Mouse (Mus musculus): ENCODE measurements around the gene Stag2.

Gene Stag2

DNA sequence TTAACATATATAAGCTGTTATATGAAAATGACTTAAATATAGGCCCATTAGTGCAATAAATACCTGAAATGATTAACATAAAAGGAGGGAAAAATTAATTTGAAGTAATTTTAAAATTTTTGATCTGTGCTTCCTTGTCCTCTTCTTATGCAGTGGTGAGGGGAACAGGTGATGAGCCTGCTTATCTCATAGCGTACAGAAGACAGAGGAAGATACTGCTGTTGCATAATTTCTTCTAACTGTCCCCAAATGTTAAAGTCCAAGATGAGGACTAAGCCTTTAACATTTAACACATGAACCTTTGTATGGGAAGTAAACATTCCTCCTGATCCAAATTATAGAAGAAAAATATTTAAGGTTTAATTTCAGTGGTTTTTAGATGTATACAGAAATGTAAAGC lies 66.6 kb downstream of the Stag2 start:
- in situ Hi-C loops (cut with MboI, MseI), result no loop called here

- in situ Hi-C loops (cut with MboI, MseI), result no loop called here
Measured at GRCm38 (mm10) chrX:42250342-42250741, 101.2 kb downstream of the Stag2 start.

DNA sequence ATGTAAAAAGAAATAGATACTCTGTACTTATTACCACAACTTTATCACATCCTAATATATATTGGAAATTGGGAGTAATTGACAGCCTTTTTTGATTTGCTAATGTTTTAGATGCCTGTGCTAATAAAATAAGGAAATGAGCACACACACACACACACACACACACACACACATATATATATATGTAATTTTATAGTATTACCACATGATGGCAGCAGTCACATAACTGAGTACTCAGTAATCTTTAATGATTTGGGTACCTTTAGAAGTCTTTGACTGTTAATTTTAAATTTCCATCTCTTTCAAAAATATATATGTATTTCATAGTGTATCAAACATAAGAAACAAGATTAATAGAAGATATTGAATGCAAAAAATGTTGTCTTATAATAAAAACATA lies 123.6 kb downstream of the Stag2 start:
- in situ Hi-C loops (cut with MboI, MseI), result no loop called here

DNA sequence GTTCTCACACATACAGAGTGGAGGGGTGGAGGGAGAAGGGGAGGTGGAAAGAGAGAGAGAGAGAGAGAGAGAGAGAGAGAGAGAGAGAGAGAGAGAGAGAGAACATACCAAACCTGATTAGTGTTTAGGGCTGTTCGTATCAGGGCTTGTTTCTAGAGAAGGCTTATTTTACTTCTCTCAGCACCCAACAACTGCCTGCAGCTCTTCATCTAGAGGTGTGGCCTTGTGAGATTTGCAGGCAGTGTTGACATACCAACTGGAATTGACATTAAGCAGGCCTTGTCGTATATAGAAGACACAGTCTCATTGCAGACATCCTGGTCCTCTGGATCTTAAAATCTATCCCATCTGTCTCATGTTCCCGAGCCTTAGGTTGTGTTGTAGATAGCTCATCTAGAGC lies 141.1 kb downstream of the Stag2 start:
- in situ Hi-C loops (cut with MboI, MseI), result no loop called here

GRCm38 (mm10) chrX:42315231-42315630 lies 166.1 kb downstream of the Stag2 start:
- in situ Hi-C loops (cut with MboI, MseI), result no loop called here

DNA sequence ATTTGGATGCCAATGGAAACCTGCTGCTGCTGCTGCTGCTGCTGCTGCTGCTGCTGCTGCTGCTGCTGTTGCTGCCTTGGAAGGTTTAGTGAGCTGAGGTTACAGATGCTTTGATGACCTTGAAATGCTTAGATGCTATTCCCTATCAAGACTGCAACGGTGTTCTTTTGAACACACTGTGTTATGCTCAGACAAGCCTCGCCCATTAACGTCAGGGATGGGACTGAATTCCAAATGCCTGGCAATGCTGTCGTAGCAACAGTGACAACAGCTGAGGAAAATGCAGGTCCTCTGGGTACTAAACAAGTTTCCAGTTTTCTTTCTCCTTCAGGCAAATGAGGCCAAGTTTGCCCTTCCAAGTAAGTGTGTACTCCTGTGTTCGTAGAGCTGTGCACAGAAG lies 171.3 kb downstream of the Stag2 start:
- in situ Hi-C loops (cut with MboI, MseI), result no loop called here

GRCm38 (mm10) chrX:42321200-42321773 lies 172.2 kb downstream of the Stag2 start:
- in situ Hi-C loops (cut with MboI, MseI), result no loop called here

DNA sequence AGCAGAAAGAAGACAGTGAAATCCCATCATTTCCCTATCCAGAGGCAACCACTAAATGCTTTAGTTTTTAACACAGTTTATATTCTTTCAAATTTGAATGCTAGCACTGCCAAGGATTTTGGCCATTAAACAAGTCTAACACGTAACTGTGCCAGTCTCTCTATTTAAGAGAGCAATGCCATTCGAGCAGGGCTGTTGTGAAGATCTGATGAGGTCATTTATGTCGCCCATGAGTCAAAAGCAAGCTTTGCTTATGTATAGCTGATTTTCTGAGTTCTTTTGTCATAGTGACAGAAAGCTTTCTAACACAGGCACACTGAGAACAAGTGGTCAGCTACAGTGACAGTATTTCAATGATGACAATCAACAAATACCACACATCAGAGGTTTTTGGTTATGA lies 175.7 kb downstream of the Stag2 start:
- in situ Hi-C loops (cut with MboI, MseI), result no loop called here

All from T-helper 17 cell (primary cell).